Mouse (Mus musculus) heart, postnatal 0 days (tissue): ENCODE measurements around the gene Sorcs2.

Source experiments
- CTCF ChIP-seq: IDR thresholded peaks from 2 replicates; pipeline ENCODE4 v1.5.1; 2016; ENCODE audit warnings: antibody characterized with exemption, control low read depth, low read depth
- EP300 ChIP-seq: IDR thresholded peaks from 2 replicates; pipeline ENCODE4 v1.6.1; 2016; ENCODE audit warnings: antibody characterized with exemption, low read depth

DNA sequence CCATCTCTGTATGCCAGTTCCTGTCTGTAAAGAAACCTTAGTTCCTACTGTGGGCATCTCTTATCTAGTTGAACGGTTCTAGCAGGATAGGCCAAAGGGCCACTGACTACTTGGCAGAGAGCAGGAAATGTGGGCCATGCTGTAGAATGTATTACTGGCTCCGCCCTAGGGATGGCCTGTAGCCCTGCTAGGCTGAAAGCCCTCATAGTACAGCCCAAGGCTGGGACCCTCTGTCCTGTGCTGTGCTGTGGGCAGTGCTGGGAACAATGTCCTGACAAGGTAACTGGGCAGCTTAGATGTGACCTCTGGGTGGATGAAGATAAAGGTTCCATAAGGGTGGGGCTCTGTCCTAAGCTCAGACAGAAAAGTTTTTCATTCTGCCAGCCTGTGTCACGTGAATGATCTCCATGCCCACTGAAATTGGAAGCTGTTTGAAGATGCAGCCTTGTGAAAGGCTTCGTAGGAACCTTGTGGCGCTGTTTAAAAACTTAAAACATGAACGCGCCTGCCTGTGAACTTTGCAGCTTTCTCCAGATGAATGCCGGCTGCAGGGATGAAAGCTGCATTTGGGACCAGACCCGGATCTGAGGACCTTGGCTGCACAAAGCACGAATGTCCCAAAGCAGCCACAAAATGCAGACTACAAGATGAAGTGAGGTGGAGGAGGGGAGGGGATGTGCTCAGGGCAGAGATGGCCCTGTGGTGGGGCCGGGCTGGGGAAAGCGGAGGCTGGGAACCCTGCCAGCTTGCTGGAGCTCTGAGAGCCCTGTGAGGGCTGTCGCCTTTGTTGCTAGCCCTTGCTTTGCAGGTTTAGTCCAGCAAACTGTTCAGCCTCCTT lies 357.3 kb downstream of the Sorcs2 start:
- no peak for TF ChIP-seq CTCF
- TF ChIP-seq EP300 = no peak
